Mouse (Mus musculus): ENCODE results near the gene Sipa1l2. TPM values are rescaled to one million over a fixed set of nuclear protein-coding genes. Genes with fewer than 3 reads are reported as not detected.
"Not testable (repeated sequence)": the region's sequence is repeated elsewhere in the genome, so short reads cannot be mapped to it uniquely, and the experiment has no call there.

The Sipa1l2 gene
- total and polyA plus RNA-seq, 2 experiments from 2014 or later: 10.1 to 52.6 TPM

DNA sequence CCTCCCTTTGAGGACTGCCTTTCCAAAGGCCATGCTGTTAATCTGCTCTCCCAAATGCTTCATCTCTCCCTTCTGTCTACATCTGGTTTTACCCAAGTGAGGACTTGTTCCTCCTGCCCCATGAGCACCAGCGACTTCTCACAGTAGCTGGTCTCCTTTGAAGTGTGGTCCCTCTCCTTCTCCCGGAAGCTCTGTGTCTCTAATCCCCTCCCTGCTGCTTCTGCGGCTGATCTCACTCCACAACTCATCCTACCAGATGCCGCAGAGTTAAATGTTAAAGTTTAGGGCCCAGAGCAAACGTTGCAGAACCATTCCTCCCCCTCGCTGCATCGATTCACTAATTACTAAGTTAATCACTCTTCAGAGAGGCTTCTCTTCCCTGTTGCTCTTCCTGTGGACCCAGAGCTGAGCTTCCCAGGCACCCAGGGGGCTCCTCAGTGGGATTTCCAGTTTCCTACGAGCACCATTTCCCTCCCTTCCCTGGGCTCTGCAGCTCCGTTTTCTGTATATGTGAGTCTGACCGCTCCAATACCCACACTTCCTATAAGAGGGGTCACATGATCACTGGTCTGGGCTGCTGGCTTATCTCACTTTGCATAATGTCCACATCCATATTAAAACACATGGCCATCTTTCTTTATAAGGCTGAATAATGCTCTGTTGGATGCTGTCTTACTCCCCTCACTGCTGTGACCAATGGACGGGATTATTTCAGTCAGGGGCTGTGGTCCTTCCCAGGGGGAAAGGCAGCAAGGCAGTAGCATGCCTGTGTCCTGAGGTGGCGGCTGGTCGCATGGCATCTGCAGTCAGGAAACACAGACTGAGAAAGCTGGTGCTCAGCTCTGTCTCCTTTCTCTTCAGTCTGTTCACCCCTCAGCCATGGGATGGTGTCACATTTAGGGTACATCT lies 156.4 kb downstream of the Sipa1l2 start:
- ATAC-seq (ENCODE audit: low FRiP score) (no peak), DNase-seq (ENCODE audit: low spot score) (no peak)
- Histone ChIP-seq H3K4me2 (ENCODE audit: low read depth, low read length, poor library complexity, severe bottlenecking) (no peak overlapping the region), H3K9ac (replicated peaks; ENCODE audit: low read length, poor library complexity, severe bottlenecking) (0 out of 2 replicates have a peak overlapping the region, but pooled peaks have one; percentile 33), H3K4me3 (ENCODE audit: low read depth, low read length) (no peak overlapping the region), H3K9me3 (ENCODE audit: low read length) (no peaks in the 10 kb centered on the region), H3K36me3 (ENCODE audit: insufficient read depth, low read length) (no peaks in the 10 kb centered on the region), H3K4me1 (ENCODE audit: insufficient read depth, low read length) (no peaks in the 10 kb centered on the region), H3K27me3 (ENCODE audit: insufficient read depth, low read length) (no peaks in the 10 kb centered on the region), H3K27ac (ENCODE audit: low read depth, low read length) (no peak overlapping the region)
- TF ChIP-seq CTCF (IDR thresholded peaks at IDR 0.05): no peak
- 15% methylated on average over 13 of the region's 13 CpGs for WGBS

DNA sequence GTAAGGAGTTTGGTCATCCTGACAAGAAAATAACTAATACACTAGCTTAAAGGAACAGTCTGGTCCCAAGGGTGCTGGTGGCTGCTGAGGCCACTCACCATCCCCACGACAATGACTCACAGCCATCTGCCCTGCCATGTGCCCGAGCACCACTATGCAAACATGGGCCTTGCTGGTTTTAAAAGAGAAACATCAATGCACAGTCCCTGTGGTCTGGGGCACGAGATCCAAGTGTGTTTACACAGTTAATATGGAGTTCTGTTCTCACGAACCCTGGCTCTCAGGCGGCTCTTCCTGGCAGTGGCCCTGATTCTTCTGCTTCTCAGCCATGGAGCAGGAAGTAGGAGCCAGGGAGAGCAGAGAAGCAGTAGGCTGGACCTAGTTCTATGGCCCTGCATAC lies 159.0 kb downstream of the Sipa1l2 start:
- no peak overlapping the region for H3K4me3 ChIP-seq (ENCODE audit: low read depth, low read length)
- H3K4me2 ChIP-seq (ENCODE audit: low read depth, low read length, poor library complexity, severe bottlenecking): no peak overlapping the region
- WGBS: 80% methylated on average over 5 of the region's 5 CpGs
- H3K9ac ChIP-seq (replicated peaks; ENCODE audit: low read length, poor library complexity, severe bottlenecking): no peak overlapping the region
- DNase-seq (ENCODE audit: low spot score) (no peak), ATAC-seq (ENCODE audit: low FRiP score) (no peak)
- no peaks in the 10 kb centered on the region for H3K36me3 ChIP-seq (ENCODE audit: insufficient read depth, low read length)
- no peak for TF ChIP-seq CTCF (IDR thresholded peaks at IDR 0.05)
- H3K4me1 ChIP-seq (ENCODE audit: insufficient read depth, low read length): no peaks in the 10 kb centered on the region
- H3K9me3 ChIP-seq (ENCODE audit: low read length): no peaks in the 10 kb centered on the region
- H3K27me3 ChIP-seq (ENCODE audit: insufficient read depth, low read length): no peaks in the 10 kb centered on the region
- no peak overlapping the region for H3K27ac ChIP-seq (ENCODE audit: low read depth, low read length)

DNA sequence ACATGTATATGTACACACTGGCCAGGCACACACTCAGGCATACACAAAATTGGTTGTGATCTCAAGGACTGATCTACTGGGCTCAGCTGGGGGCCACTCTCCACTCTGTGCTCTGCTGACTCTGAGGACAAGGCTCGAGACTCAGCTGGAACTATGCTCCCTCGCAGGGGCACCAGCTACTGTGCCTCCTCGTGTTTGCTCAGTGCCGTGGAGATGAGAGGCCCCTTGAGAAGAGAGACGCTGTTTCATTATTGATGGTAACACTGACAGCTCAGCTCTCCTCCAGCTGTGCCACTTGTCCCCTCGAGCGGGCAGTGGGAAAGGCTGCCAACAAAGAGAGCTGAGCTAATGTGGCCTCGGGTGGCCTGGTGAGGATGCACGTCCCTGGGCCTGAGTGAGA lies 161.9 kb downstream of the Sipa1l2 start:
- no peaks in the 10 kb centered on the region for H3K9me3 ChIP-seq (ENCODE audit: low read length)
- no peak overlapping the region for H3K27ac ChIP-seq (ENCODE audit: low read depth, low read length)
- ATAC-seq (ENCODE audit: low FRiP score) (no peak), DNase-seq (ENCODE audit: low spot score) (no peak)
- no peak overlapping the region for H3K9ac ChIP-seq (replicated peaks; ENCODE audit: low read length, poor library complexity, severe bottlenecking)
- no peak overlapping the region for H3K4me3 ChIP-seq (ENCODE audit: low read depth, low read length)
- H3K27me3 ChIP-seq (ENCODE audit: insufficient read depth, low read length): no peaks in the 10 kb centered on the region
- 21% methylated on average over 9 of the region's 9 CpGs for WGBS
- H3K4me1 ChIP-seq (ENCODE audit: insufficient read depth, low read length): no peaks in the 10 kb centered on the region
- no peak overlapping the region for H3K4me2 ChIP-seq (ENCODE audit: low read depth, low read length, poor library complexity, severe bottlenecking)
- H3K36me3 ChIP-seq (ENCODE audit: insufficient read depth, low read length): no peaks in the 10 kb centered on the region
- no peak for TF ChIP-seq CTCF (IDR thresholded peaks at IDR 0.05)

DNA sequence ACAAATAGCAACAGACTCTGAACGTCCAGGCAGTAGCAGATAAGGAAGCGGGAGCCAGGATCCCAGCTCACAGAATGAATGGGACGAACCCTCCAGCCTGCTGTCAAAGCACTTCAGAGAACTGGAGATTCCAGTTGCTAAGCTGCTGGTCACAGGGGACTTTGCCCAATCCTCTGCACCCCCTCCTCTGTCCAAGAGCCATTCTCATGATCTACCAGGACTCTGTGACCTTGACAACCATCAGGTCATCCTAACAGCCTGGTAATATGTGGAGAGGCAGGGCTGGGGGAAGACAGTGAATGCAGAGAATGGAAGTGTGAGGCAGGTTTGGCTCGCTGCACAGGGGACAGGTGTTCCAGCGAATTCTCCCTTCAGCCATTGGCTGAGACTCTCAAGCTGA lies 163.2 kb downstream of the Sipa1l2 start:
- H3K9ac ChIP-seq (replicated peaks; ENCODE audit: low read length, poor library complexity, severe bottlenecking): no peak overlapping the region
- no peak overlapping the region for H3K4me2 ChIP-seq (ENCODE audit: low read depth, low read length, poor library complexity, severe bottlenecking)
- H3K4me1 ChIP-seq (ENCODE audit: insufficient read depth, low read length): no peaks in the 10 kb centered on the region
- no peak for TF ChIP-seq CTCF (IDR thresholded peaks at IDR 0.05)
- WGBS: 53% methylated on average over 5 of the region's 5 CpGs
- peak; percentile 62; the same call in 1 of the 2 replicates for ATAC-seq (ENCODE audit: low FRiP score)
- no peak overlapping the region for H3K4me3 ChIP-seq (ENCODE audit: low read depth, low read length)
- H3K27ac ChIP-seq (ENCODE audit: low read depth, low read length): no peak overlapping the region
- peak; percentile 40 for DNase-seq (ENCODE audit: low spot score)
- no peaks in the 10 kb centered on the region for H3K27me3 ChIP-seq (ENCODE audit: insufficient read depth, low read length)
- H3K36me3 ChIP-seq (ENCODE audit: insufficient read depth, low read length): no peaks in the 10 kb centered on the region
- no peaks in the 10 kb centered on the region for H3K9me3 ChIP-seq (ENCODE audit: low read length)

DNA sequence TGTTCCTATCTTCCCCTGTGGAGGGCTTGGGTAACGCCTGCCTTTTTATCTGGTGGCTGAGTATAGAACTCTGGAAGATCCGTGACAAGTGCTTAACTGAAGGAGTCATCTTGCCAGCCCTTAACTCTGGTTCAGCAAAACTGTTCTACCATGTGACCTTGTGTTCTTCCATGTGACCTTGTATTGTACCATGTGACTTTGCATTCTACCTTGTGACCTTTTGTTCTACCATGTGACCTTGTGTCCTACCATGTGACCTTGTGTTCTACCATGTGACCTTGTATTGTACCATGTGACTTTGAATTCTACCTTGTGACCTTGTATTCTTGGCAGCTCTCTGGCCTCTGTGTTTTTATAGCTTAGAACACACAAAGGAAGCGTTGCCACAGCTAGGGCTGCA lies 168.3 kb downstream of the Sipa1l2 start:
- ATAC-seq (ENCODE audit: low FRiP score): no peak
- 85% methylated on average over 3 of the region's 3 CpGs for WGBS
- no peak overlapping the region for H3K4me2 ChIP-seq (ENCODE audit: low read depth, low read length, poor library complexity, severe bottlenecking)

DNA sequence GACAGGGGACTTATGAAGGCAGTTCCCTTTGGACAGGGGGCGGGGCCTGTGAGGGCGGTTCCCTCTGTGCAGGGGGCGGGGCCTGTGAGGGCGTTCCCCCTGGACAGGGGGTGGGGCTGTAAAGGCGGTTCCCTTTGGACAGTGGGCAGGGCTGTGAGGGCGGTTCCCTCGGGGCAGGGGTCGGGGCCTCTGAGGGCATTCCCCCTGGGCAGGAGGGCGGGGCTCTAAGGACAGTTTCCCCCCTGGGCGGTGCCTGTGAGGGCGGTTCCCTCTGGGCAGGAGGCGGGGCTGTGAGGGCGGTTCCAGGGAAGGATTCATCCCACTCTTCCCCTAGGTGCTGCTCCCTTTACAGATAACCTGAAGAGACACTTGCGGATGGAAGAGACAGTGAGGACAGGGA lies 171.6 kb downstream of the Sipa1l2 start:
- Histone ChIP-seq H3K36me3 (ENCODE audit: insufficient read depth, low read length) (no peaks in the 10 kb centered on the region), H3K9me3 (ENCODE audit: low read length) (no peaks in the 10 kb centered on the region), H3K27ac (ENCODE audit: low read depth, low read length) (no peak overlapping the region), H3K4me1 (ENCODE audit: insufficient read depth, low read length) (0 out of 2 replicates have a peak, but pooled peaks cover 4% of the 10 kb centered on the region), H3K4me2 (ENCODE audit: low read depth, low read length, poor library complexity, severe bottlenecking) (no peak overlapping the region), H3K9ac (replicated peaks; ENCODE audit: low read length, poor library complexity, severe bottlenecking) (no peak overlapping the region), H3K27me3 (ENCODE audit: insufficient read depth, low read length) (no peaks in the 10 kb centered on the region), H3K4me3 (ENCODE audit: low read depth, low read length) (no peak overlapping the region)
- 44% methylated on average over 13 of the region's 14 CpGs for WGBS
- TF ChIP-seq CTCF (IDR thresholded peaks at IDR 0.05): no peak
- DNase-seq (ENCODE audit: low spot score) (no peak), ATAC-seq (ENCODE audit: low FRiP score) (no peak)

More for the DNA sequence above, 168.3 kb downstream of the Sipa1l2 start:
- Histone ChIP-seq H3K27ac (ENCODE audit: low read depth, low read length) (no peak overlapping the region), H3K9ac (replicated peaks; ENCODE audit: low read length, poor library complexity, severe bottlenecking) (no peak overlapping the region), H3K4me1 (ENCODE audit: insufficient read depth, low read length) (no peaks in the 10 kb centered on the region), H3K9me3 (ENCODE audit: low read length) (no peaks in the 10 kb centered on the region), H3K27me3 (ENCODE audit: insufficient read depth, low read length) (no peaks in the 10 kb centered on the region), H3K4me3 (ENCODE audit: low read depth, low read length) (no peak overlapping the region), H3K36me3 (ENCODE audit: insufficient read depth, low read length) (no peaks in the 10 kb centered on the region)
- DNase-seq (ENCODE audit: low spot score): no peak
- no peak for TF ChIP-seq CTCF (IDR thresholded peaks at IDR 0.05)

DNA sequence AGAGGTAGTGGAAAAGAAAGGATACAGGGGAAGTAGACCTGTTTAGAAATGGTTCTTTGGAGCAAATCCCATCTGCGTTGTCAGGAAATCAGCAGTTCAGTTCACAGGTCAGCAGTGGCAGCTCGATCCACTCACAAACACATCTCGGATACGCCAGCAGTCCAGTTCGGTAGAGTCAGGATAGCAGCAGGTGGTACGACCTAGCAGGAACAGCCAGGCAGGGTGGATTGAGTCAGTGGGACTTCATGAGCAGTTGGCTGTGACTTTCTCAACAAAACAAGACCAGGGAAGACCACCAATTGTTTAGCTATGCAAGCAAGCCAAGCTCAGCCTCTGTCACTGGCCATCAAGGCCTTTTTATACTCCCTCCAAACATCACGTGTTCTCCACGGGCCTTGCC lies 173.9 kb downstream of the Sipa1l2 start:
- DNase-seq (ENCODE audit: low spot score); H3K27me3 ChIP-seq (ENCODE audit: insufficient read depth, low read length); H3K27ac ChIP-seq (ENCODE audit: low read depth, low read length); ATAC-seq (ENCODE audit: low FRiP score); H3K36me3 ChIP-seq (ENCODE audit: insufficient read depth, low read length); H3K4me3 ChIP-seq (ENCODE audit: low read depth, low read length); H3K9me3 ChIP-seq (ENCODE audit: low read length); H3K4me1 ChIP-seq (ENCODE audit: insufficient read depth, low read length); H3K9ac ChIP-seq (replicated peaks; ENCODE audit: low read length, poor library complexity, severe bottlenecking); H3K4me2 ChIP-seq (ENCODE audit: low read depth, low read length, poor library complexity, severe bottlenecking): not testable (repeated sequence)
- WGBS: 85% methylated on average over 8 of the region's 8 CpGs

All from midbrain, postnatal 0 days (tissue).